Mouse (Mus musculus): ENCODE measurements around the gene Dkc1.
A peak's percentile ranks its signal among the peaks of the same experiment; 100 is the strongest.
"Not testable (repeated sequence)": the region's sequence is repeated elsewhere in the genome, so short reads cannot be mapped to it uniquely, and the experiment has no call there.

Gene Dkc1

GRCm38 (mm10) chrX:75143124-75143555 is 47.5 kb downstream of the Dkc1 start:
- not testable (repeated sequence) for DNase-seq (ENCODE audit: low spot score in 2 of 2)

GRCm38 (mm10) chrX:75148414-75148813 is 52.8 kb downstream of the Dkc1 start:
- DNase-seq (ENCODE audit: low spot score in 2 of 2), result no peak

GRCm38 (mm10) chrX:75150304-75150703 is 54.6 kb downstream of the Dkc1 start:
- DNase-seq (ENCODE audit: low spot score in 2 of 2), result no peak

GRCm38 (mm10) chrX:75152249-75152648 is 56.6 kb downstream of the Dkc1 start:
- no peak for DNase-seq (ENCODE audit: low spot score in 2 of 2)

- peak in 1 of 2 experiments; percentile 20 for DNase-seq (ENCODE audit: low spot score in 2 of 2)
Measured at GRCm38 (mm10) chrX:75155576-75156243, 60.1 kb downstream of the Dkc1 start.
